In genomic region chr1:178686881-178687280, GRCm38 (mm10) we compare ENCODE assay signal across 14 mouse cellular contexts.
"Had no signal": no experiment of that assay in that cellular context is flagged by ENCODE, and none has a peak within 500 bp of the region (broad histone marks: within the 10 kb centered on the region; RNA-seq: fewer than 3 reads in every experiment).

No protein-coding gene starts in this region.

- H3K4me2 ChIP-seq: liver, embryonic 11.5 days; liver, embryonic 15.5 days; midbrain, embryonic 12.5 days had no signal

- H3K4me1 ChIP-seq: liver, embryonic 15.5 days had no signal

- H3K9me3 ChIP-seq: limb, embryonic 10.5 days; liver, embryonic 15.5 days; midbrain, embryonic 12.5 days had no signal

- DNase-seq: kidney, adult 18-20 months; kidney, postnatal 10 days; kidney, postnatal 4 days; lung, adult 2 months; lung, postnatal 36 days; thymus, adult 2 months; thymus, postnatal 25 days had no signal

- H3K27me3 ChIP-seq: liver, embryonic 15.5 days; midbrain, embryonic 12.5 days had no signal

- H3K4me3 ChIP-seq: layer of hippocampus, adult 2 months; limb, embryonic 10.5 days; liver, embryonic 15.5 days; midbrain, embryonic 12.5 days; myocyte had no signal

- H3K27ac ChIP-seq: layer of hippocampus, adult 2 months; limb, embryonic 10.5 days; liver, embryonic 15.5 days; midbrain, embryonic 12.5 days had no signal

- ATAC-seq: lung, postnatal 0 days had no signal

- H3K9ac ChIP-seq: liver, embryonic 15.5 days; midbrain, embryonic 12.5 days had no signal

- H3K36me3 ChIP-seq: liver, embryonic 15.5 days; midbrain, embryonic 12.5 days had no signal
